Mouse (Mus musculus): ENCODE data around the gene Chn2.

DNA sequence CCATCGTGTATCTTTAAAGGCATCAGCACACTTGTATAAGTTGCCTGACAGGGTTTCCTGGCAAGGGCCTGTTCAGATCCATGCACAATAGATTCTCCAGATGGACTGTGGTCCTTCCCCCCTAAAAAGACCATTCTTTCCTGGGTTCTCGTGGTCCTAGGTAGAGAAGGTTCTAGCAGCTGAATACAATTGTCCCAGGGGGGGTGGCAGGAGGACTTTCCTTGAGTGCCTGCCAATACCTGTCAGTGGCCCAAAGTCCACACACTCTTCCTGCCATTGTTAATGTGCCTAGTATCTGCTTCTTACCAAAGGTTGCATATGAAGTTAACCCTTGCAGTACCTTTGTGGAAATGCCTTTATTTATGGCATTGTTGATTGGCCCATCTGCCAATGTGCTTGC lies 257.9 kb downstream of the Chn2 start:
- no peak for TF ChIP-seq POLR2A (IDR thresholded peaks at IDR 0.05; ENCODE audit: borderline replicate concordance, extremely low read depth, insufficient read depth, insufficient read length, poor library complexity, severe bottlenecking)
- no peak for TF ChIP-seq CTCF (IDR thresholded peaks at IDR 0.05; ENCODE audit: borderline replicate concordance, extremely low read depth, insufficient read depth, insufficient read length)
